Mouse (Mus musculus): ENCODE data around the gene Bicc1.

- TF ChIP-seq CTCF (IDR thresholded peaks at IDR 0.05; ENCODE audit: low read depth, low read length) (no peak), EP300 (IDR thresholded peaks at IDR 0.05; ENCODE audit: insufficient read depth, low read depth, low read length) (no peak), POLR2A (IDR thresholded peaks at IDR 0.05; ENCODE audit: insufficient read depth, low read length) (no peak)
Measured at GRCm38 (mm10) chr10:71106491-71107205, 52.9 kb downstream of the Bicc1 start.
